Mouse (Mus musculus) small intestine, adult 2 months (tissue): ENCODE measurements around the gene Gfod2.

Experiments
- CTCF ChIP-seq: fragments of 200-500 bp; IDR thresholded peaks from 2 replicates; pipeline ENCODE4 v1.5.1; 2012; ENCODE audit warnings: low read depth, mild to moderate bottlenecking, control low read depth, inconsistent platforms, low read length, moderate library complexity, mixed read lengths; ENCODE audit not compliant: insufficient replicate concordance, insufficient read length; ENCODE audit errors: extremely low read depth
- POLR2A ChIP-seq: fragments of 200-500 bp; IDR thresholded peaks from 2 replicates; pipeline ENCODE4 v1.6.1; 2012; ENCODE audit warnings: low read depth, mild to moderate bottlenecking, control low read depth, inconsistent platforms, low read length, moderate library complexity

DNA sequence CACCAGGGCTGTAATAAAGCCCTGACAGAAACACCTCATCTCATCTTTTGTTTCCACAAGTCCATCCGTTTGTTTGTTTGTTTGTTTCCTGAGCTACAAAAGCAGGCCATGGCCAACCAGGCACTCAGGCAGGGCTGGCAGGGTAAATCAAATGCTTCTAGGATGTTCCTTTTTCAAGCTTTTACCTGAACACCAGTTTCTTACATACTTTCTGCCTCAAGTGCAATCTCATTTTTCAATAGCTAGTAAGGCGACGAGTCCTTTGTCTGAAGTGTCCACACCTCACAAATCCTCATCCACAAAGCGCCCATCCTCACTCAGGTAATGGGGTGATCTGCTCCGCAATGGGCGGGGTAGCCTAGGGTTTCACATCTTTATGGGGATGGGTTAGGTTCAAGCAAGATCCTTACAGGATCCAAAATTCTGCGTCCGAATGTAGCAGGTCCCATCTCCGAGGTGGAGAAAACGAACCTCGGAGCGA, 628 bp downstream of the Gfod2 start:
- TF ChIP-seq CTCF (no peak), POLR2A (no peak)
